Mouse (Mus musculus) retina, embryonic 14.5 days (tissue): ENCODE data around the gene Col6a6.

Source experiments
- DNase-seq: peaks from one replicate; pipeline ENCODE4 v3.0.0-alpha.2; 2015; ENCODE audit warnings: low spot score

Col6a6 gene

GRCm38 (mm10) chr9:105801463-105801862, 26.5 kb downstream of the Col6a6 start:
- DNase-seq = no peak

GRCm38 (mm10) chr9:105800286-105800685, 27.7 kb downstream of the Col6a6 start:
- no peak for DNase-seq

GRCm38 (mm10) chr9:105796137-105796536, 31.8 kb downstream of the Col6a6 start:
- DNase-seq = no peak

GRCm38 (mm10) chr9:105794965-105795364, 33.0 kb downstream of the Col6a6 start:
- no peak for DNase-seq

- DNase-seq = no peak
These were observed 36.1 kb downstream of the Col6a6 start for GRCm38 (mm10) chr9:105791810-105792209.

GRCm38 (mm10) chr9:105788203-105788602, 39.8 kb downstream of the Col6a6 start:
- DNase-seq = no peak

GRCm38 (mm10) chr9:105787800-105788199, 40.2 kb downstream of the Col6a6 start:
- DNase-seq = no peak

GRCm38 (mm10) chr9:105784026-105784425, 43.9 kb downstream of the Col6a6 start:
- no peak for DNase-seq

GRCm38 (mm10) chr9:105780696-105781095, 47.3 kb downstream of the Col6a6 start:
- DNase-seq = no peak

- DNase-seq = no peak
These were observed 49.2 kb downstream of the Col6a6 start for GRCm38 (mm10) chr9:105778741-105779140.

GRCm38 (mm10) chr9:105774878-105775277, 53.1 kb downstream of the Col6a6 start:
- DNase-seq = no peak

- no peak for DNase-seq
These were observed 53.6 kb downstream of the Col6a6 start for GRCm38 (mm10) chr9:105774321-105774720.

- no peak for DNase-seq
These were observed 56.6 kb downstream of the Col6a6 start for GRCm38 (mm10) chr9:105771380-105771779.

GRCm38 (mm10) chr9:105770690-105771089, 57.3 kb downstream of the Col6a6 start:
- DNase-seq = no peak

- no peak for DNase-seq
These were observed 62.1 kb downstream of the Col6a6 start for GRCm38 (mm10) chr9:105765891-105766290.

GRCm38 (mm10) chr9:105764681-105765080, 63.3 kb downstream of the Col6a6 start:
- no peak for DNase-seq

GRCm38 (mm10) chr9:105764127-105764526, 63.8 kb downstream of the Col6a6 start:
- no peak for DNase-seq

GRCm38 (mm10) chr9:105763625-105764024, 64.3 kb downstream of the Col6a6 start:
- no peak for DNase-seq

- no peak for DNase-seq
These were observed 65.7 kb downstream of the Col6a6 start for GRCm38 (mm10) chr9:105762274-105762673.

GRCm38 (mm10) chr9:105758861-105759260, 69.1 kb downstream of the Col6a6 start:
- no peak for DNase-seq

GRCm38 (mm10) chr9:105758173-105758765, 69.7 kb downstream of the Col6a6 start:
- no peak for DNase-seq

- no peak for DNase-seq
These were observed 73.7 kb downstream of the Col6a6 start for GRCm38 (mm10) chr9:105754256-105754655.

GRCm38 (mm10) chr9:105745861-105746260, 82.1 kb downstream of the Col6a6 start:
- no peak for DNase-seq

GRCm38 (mm10) chr9:105740413-105740812, 87.5 kb downstream of the Col6a6 start:
- DNase-seq = no peak
